Mouse (Mus musculus): Measurements from ENCODE around the gene Lhfp.

Lhfp gene

DNA sequence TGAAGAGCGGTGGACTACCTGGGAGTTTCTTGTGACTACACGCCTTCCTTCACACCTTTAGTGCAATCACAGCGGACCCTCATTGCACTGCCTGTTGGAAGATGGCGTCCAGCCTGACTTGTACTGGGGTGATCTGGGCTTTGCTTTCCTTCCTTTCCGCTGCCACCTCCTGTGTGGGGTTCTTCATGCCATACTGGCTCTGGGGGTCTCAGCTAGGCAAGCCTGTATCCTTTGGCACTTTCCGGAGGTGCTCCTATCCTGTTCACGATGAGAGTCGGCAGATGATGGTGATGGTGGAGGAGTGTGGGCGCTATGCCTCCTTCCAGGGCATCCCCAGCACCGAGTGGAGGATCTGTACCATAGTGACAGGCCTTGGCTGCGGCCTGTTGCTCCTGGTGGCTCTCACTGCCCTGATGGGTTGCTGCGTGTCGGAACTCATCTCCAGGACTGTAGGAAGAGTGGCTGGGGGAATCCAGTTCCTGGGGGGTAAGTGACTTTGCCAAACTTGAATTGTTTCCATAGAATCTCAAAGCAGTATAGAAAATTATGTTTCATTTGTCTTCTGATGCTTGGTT, 2.0 kb downstream of the Lhfp start:
- no peak for DNase-seq

DNA sequence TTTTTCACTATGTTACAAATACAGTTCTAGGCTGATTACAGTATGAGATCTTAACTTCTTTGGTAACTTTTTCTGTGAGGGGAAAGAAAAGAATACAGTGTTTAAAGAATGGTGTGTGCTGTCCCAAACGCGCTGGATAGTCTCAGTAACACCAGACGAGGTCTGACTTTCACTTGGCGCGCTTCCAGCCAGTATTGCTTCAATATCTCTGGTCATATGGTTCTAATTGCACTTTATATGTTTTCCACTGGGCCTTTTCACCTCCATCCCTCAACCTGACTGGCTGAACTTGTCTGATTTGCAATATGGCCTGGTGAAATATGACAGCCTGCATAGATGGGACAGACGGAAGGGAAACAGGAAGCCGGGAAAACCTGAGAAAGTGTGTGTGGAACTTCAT, 2.9 kb downstream of the Lhfp start:
- no peak for DNase-seq

DNA sequence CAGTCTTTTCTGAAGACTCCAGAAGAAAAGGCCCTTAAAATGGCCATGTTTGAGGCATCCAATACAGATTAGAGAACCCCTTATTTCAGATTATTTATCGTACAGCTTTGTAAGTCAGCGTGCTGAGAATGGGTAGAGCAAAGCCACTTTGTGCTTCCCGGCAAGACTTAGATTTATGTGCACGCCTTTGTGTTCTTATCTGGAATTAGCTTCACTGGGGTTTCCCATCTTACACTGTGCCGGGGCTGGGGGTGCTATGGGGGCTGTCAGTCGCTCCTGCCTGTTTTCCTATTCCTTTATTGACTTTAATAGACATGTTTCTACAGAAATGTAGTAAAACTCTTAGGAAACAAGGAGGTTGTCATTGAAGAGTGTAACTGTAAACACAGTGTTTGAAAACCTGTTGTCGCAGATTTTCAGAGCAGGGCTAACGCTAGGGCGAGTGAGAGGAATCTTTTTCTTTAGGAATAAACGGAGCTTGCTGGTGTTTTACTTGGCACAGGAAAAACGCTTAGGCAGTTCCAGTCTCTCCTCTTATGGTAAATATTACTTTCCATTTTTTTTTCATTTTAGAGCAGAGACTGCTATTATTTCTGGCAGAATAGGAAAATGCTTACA, 3.5 kb downstream of the Lhfp start:
- no peak for DNase-seq

DNA sequence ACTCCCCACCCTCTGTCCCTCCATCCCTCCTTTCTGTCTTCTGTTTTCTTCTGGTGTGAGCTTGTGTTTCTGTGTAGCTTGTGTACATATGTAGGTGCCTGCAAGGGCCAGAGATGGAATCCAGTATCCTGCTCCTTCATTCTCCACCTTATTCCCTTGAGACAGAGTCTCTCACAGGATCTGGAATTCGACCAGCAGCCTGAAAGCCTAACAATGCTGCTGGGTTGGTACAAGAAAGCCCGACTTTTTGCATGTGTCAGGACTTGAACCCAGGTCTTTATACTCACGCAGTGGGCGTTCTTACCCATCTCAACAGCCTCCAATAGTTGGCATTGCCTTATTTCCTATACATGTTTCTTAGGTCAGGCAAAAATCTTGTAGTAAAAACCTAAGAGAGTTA, 4.4 kb downstream of the Lhfp start:
- no peak for DNase-seq

DNA sequence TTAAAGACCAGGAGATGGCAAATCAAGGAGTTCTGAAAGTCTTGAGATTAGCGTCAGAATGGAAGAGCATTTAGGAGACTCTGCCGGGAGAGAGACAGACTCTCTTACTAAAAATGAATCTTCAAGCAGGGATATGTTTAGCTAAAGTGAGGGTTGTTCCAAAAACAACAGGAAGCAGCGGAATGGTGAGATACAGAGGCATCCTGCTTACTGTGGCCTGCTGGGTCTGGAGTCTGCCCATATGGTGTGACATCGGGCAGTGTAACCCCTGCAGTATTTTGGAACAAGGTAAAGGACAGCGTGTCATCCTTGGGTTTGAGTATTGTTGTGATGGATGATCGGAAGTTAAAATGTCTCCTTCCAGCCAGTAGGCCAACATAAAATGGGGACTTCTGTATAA, 5.0 kb downstream of the Lhfp start:
- no peak for DNase-seq

DNA sequence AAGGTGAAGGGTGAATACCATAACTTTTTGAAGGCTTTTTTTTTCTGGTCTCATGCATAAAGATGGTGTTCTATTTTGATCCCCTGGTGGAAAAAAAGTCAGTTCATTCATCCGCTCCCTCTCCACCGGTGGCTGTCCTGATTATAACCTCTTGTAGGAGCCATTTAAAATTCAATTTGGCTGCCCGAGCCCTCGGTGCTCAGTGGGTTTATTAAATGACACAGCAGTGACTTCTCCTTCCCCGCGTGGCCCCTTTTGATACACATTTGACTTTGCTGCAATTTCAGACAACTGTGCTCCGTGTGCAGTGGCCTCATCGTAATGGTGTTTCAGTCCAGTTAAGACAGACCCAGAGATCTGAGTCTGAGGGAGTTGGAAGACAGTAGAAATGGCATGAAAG, 11.1 kb downstream of the Lhfp start:
- DNase-seq: no peak

DNA sequence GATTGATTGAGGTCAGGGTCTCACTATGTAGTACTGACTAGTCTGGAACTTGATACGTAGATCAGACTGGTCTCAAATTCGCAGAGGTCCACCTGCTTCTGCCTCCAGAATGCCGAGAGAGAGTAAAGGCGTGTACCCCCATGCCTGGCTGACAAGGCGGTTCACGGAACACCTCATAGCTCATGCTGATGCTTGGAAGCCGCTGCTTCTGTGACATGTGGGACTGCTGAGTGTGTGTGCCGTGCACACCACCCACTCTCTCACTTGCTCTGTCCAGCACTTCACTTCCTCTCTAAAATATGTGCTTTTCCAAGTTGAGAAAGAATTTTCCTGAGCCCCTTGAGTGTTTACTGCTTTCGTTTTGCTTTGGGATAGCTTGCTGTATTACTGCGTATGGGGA, 15.1 kb downstream of the Lhfp start:
- DNase-seq: no peak

DNA sequence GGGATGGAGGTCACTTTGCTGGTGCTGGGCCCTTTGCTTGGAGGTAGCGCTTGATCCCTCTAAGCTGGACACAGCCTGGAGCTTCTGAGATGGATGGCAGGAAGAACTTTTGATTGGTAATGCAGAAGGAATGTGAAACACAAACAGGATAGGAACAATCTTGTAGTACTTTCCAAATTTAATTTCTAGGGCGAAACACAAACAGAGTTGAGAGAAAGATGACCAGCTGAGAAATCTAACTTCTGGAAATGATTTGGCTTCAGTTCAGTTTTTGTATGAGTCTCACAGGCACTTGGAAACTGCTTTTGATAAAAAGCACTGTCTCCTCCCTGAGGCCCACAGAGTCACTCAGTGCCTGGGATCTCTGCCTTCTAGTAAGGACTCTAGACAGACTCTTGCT, 18.6 kb downstream of the Lhfp start:
- no peak for DNase-seq

DNA sequence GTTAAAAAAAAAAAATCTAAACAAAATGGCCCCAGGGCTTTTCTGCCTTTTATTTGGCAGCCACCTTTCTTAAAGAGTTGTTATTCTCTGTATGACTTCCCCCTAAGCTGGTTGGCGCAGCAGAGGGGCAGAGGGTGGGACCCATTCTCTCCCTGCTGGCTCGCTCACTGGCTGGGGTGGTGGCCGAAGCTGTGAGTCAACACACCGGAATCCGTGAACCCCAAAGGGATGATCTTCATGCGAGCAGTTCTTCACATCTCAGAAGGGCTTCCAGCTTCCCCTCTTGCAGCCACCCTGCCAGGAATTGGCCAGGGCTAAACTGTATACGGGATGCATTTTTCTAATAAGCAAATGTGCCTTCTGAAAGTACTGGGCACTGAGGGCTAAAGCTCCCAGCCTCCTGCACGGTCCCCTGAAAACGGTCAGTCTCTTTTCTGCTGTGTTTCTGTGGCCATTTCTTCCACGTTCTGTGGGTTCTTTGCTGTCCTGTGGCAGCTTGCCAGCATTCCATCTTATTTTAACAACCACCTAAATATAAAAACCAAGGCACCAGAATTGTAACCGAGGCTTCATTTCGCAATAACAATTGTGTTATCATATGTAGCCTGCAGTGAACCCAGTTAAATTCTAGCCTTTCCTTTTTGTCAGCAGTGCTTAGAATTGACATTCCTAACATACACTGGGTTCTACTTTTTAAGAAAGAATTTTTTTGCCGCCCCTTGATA, 22.3 kb downstream of the Lhfp start:
- DNase-seq: no peak

DNA sequence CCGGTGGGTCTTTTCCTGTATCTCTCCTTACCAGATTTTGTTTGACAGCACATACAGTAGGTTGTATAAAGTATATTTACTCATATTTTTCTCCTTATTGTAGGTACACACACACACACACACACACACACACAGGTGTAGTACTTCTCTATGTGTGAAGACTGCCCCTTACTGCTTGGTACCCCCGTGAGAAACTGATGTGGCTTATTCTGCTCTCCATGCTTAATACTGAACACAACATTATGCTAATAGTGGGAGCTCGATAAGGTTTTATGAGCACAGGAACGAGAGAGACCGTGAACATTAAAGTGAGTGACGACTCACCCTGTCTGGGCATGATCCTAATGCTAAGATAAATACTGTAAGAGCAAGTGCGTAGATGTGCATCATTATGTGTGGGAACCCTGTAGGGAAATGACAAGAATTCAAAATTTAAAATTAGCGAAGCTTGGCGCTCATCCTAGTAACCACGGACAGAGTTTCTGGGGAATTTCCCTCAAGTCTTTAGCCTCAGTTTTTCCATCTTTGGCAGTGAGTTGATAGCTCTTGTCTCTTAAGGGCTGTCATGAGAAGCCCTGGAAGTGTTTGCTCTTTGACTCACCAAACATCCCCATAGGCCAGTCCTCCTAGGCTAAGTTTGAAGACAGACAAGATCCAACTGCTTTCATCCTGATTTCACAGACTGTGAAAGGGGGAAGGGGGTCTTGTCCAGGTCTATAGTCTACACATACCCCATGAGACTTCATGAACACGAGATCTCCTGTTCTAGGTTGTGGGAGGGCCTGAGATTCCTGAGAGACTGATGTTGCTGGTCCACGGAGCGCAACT, 24.2 kb downstream of the Lhfp start:
- no peak for DNase-seq

DNA sequence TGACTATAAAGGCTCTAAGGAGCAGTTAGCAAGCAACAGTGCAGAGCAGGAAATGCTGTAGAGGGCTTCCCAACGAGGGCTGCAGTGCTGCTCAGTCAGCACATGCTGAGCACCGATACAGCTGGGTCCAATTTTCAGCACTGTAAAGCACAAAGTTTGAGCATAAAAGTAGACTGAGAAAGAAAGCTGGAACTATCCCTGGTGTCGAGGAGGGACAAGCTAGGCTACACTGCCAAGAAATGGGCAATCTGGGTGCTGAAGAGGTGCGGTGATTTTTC, 24.7 kb downstream of the Lhfp start:
- DNase-seq: no peak

DNA sequence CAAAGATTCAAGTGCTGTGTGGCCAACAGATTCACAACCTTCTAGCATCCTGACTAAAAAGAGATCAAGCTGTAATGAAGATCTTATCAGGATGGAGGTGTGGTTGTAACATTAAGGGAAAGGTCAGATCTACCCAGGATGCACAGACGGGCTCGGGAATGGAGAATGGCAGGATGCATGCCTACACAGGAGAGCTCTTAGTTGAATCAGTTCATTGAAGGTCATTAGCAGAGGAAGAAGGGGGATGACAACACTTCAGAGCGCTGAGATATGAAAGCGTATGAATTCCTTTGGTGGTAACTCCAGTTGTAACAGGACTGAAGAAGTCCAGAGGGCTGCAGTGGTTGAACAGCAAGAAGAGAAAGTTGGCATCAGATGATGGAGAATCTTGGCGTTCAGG, 27.1 kb downstream of the Lhfp start:
- no peak for DNase-seq

DNA sequence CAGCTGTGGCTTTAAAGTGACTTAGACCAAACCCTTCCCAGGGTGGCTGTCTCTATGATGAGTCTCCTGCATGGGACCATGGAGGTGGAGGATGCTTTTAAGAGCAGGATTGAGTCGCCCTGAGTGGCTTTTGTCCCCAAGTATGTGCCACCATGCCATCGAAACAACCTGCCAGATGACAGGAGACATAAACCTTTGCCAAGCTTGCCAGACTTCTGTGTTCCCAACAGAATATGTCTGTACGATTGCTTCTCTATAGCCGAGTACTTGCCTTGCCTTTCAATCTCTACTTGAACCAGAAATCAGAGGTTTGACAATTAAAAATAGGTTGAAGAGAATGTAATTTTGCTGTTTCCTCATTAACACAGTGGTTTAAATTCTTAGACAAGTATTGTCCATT, 32.9 kb downstream of the Lhfp start:
- DNase-seq: no peak

DNA sequence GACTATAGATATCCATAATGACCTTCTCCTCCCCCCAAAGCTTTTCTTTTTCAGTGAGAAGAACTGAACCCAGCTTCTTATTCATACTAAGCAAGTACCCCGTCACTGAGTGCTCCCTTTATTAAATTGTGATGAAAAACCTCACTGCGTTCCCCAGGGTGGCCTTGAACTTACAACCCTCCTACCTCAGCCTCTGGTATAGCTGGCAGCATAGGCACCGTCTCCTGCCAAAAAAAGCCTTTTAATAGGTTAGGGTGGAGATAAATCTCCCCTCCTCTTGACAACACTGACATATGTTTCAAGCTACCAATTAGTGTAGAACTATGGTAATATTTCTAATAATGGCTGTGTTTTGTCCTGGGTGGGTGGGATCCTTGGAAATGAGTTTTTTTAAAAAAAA, 33.4 kb downstream of the Lhfp start:
- no peak for DNase-seq

DNA sequence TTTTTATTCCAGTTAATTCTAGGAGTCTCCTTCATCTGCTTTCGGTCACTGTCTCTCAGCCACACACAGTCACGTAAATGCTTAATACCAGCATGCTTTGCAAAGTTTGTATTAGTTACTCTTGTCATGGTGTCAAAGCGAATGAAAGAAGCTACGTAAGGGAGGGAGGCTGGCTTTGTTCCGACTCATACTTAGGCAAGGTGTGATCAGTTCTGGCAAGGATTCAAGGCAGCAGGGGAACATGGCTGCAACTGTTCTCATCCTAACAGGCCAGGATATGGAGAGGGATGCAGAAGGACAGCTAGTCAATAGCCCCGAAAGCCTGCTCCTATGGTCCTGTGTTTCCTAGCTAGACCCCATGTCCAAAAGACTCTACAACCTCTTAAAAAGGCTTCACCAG, 39.0 kb downstream of the Lhfp start:
- DNase-seq: no peak

DNA sequence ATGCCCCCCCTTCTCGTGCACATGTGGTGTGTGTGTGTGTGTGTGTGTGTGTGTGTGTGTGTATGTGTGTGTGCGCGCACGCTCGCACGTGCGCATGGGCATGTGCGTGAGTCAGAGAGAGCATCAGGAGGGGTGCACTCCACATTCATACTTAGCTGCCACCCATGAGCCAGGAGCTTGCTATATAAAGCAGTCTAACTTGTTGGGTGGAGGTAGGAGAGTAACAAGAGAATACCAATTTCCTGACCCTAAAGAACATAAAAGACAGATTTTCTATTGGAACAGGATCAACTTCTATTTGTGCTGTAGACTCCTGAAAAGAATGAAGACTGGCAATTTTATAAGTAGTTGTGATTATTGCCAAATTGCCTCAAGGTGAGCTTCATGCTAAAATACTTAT, 39.4 kb downstream of the Lhfp start:
- DNase-seq: no peak

DNA sequence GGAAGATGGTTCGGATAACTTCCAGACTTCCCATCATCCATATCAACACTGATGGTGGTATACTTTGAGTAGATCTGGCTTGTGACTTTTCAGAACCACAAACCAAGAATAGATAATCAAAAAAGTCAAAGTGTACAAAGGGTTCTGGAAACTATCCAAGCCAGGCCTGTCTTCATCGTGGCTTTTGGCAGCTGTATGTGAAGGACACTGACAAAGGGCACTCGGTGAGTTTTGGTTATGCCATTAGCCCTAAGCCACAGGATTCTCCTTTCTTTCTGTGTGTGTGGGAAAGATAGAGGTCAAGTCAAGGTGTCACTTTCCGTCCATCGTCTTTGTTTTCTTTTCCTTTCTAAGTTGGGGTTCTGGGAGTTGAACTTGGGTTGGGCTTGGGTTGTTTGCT, 42.4 kb downstream of the Lhfp start:
- DNase-seq: no peak

DNA sequence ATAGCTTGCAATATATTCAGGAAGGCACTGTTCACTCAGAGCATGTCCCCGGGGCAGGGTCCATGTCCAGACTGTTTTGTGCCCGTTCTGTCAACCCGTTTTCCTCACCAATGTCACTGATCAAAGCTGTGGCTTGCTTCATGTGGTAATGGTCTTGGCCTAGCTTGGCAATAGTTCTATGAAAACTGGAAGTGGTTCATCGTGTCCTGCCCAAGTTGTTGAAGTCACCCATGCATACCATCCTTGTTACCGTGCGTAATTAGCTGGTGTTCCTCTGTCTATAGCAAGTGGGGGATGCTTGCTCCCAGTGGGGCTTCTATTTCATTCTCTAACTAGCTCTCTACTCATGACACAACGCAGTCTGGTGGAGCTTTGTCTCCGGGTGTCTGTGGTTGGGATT, 43.5 kb downstream of the Lhfp start:
- no peak for DNase-seq

DNA sequence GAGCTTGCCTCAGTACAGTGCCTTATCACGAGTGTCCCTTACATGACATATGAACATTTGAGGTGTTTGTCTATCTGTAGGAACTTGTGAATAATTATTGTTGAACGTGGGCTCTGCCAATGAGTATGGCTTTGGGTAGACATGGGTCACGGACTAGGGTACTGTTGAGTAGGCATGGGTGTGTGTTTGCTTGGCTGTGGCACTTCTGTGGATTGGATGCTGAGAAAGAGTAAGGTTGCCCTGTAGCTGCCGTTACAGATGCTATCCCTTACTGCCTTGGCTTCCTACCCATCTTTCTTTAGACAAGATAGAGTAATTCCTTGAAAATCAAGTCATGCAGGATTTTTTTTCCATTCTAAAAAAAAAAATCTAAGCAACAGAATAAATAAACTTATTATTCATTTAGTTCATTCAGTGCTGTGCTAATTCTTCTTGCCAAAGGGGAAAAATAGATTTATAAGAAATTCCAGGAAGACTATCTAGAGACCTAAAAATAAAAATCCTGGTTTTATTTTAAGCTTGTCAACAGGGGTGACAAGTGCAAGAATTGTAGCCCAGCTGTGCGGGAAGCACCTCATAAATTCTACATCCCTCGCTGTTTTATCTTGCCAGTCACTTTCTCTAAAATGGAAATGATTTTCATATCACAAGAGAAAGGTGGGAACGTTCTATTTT, 45.3 kb downstream of the Lhfp start:
- no peak for DNase-seq

DNA sequence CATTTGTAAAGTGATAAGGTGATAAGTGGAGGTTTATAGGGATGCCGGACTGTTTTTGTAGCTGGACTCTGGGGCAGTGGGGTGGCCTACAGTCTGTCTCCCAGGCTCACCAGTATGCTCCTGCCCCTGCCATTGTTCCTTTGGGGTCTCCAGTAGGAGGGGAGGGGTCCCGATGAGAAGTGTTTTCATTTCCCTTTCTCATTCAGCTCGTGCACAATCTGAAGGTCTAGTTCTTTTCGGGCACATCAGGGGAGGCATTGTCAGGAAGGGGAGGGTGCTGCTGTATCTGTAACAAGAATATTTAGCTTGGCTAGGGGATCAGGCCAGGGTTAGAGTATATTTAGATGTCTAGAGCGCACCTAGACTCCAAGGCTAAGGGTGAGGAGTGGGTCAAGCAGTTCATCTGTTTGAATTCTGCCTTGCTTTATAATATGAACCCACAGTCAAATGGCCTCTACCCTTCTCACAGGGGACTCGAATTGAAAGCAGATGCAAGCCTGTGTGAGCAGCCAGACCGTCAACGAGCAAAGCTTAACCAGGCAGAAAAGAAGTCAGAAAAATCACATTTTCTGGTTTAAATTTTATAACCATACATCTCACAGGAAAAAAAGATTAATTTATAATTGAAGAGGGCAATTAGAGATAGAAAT, 46.0 kb downstream of the Lhfp start:
- DNase-seq: no peak

DNA sequence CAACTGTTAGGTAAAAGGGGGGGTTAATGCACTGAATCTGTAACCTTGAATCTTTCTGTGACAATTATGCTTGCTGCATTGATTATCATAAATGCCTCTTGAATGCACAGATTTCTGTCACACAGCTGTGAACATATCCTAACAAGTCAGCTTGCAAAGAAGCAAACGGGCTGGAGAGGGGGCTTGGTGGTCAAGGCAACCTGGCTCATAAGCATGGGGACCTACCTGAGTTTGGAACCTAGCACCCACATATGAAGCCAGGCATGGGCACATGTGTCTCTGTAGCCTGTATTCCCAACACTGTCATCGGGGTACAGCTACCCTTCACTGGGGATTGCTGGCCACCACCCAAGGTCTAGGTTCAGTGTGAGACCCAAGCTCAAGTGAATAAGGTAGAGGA, 48.6 kb downstream of the Lhfp start:
- DNase-seq: no peak

DNA sequence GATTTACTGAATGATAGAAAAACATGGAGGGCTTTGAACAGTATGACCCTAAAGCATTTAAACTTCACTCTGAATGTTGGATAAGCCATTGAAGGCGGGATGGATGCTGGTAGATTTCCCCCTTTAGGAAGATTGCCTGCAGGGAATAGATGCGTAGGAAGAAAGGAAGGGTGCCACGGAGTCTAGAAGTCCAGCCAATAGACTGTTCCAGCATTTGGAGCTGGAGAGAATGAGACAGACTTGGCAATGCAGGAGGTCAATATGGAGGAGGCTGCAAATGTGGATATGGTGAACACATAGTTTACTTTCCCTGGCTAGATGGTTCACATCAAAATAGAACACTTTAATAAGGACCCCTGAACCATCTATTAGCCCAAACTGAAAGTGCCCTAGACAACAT, 58.9 kb downstream of the Lhfp start:
- DNase-seq: no peak

DNA sequence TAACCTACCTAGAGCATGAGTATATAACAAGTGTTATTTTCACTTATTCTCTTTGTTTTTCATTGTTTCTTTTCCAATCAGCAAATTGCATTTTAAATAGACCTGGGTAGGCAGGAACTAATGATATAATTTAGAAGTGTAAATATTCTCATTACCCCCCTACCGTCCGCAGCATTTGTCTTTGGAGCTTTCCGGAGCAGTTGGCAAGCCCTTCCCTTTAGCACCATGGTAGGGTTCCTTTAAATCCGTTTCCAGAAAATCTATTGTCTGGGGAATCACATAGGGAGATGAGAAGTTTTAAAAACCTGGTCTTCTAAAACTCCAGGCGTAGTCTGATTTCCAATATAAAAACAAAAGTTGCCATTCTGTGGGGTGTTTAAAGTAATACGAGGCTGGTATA, 59.5 kb downstream of the Lhfp start:
- DNase-seq: no peak

All from kidney, adult 8-10 months (tissue).